Mouse (Mus musculus) G1E (cell line): Measurements from ENCODE around the gene Inmt.

Experiments
- CTCF ChIP-seq: IDR thresholded peaks from 2 replicates; pipeline ENCODE4 v1.5.1; 2012; ENCODE audit warnings: low read depth, low read length, inconsistent platforms, mixed read lengths
- GATA1 ChIP-seq: IDR thresholded peaks from 2 replicates; pipeline ENCODE4 v1.6.1; 2012; ENCODE audit warnings: borderline replicate concordance, low read length, inconsistent platforms, mixed read lengths

DNA sequence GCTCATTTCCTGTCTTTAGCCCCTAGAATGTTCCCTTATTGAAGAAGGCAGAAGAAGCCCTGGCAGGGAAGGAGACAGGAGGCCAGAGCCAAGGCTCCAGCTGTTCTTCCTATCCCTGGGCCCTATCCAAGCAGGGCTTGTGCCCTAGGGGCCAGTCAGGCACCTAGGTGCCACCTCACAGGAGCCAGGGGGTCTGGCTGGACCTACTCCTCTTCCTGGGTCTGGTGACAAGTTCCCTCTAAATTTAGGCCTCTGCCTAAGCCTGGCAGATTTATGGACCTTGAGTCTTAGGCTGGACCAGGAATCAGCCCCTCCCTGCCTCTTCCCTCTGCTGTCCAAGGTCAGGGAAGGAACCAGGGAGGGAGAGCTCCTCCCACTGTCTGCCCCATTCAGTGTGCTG, 46.5 kb downstream of the Inmt start:
- TF ChIP-seq CTCF: no peak
- no peak for TF ChIP-seq GATA1
